Mouse (Mus musculus) ES-E14 (cell line): ENCODE results near the gene Lrrc23.

Source experiments
- MAFK ChIP-seq: IDR thresholded peaks from 2 replicates; pipeline ENCODE4 v1.6.1; 2014; ENCODE audit warnings: mild to moderate bottlenecking, low read depth, low read length, inconsistent platforms; ENCODE audit not compliant: insufficient read depth
- ZC3H11A ChIP-seq: IDR thresholded peaks from 2 replicates; pipeline ENCODE4 v1.6.1; 2012; ENCODE audit warnings: low read depth, mild to moderate bottlenecking, inconsistent platforms, low read length, borderline replicate concordance
- ZNF384 ChIP-seq: IDR thresholded peaks from 2 replicates; pipeline ENCODE4 v1.6.1; 2012; ENCODE audit warnings: low read depth, low read length, inconsistent platforms

DNA sequence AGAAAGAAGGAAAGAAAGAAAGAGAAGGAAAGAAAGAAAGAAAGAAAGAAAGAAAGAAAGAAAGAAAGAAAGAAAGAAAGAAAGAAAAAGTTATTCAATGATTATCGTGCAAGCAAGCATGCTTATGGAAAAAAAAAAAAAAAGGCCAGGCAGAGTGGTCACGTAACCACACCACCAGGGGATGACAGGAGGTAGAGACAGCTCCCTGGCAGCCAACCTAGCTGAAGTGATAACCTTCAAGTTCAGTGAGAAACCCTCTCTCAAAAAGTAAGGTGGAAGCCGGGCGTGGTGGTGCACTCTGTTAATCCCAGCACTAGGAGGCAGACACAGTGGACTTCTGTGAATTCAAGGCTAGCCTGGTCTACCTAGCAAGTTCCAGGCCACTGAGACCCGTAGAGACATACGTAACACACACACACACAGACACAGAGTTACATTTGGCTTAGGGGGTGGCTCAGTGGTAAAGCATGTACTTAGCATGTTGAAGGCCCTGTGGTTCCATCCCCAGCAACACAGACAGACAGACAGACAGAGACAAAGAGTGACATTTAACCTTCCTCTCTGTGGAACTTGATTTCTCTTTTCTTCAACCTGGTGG lies 56.6 kb downstream of the Lrrc23 start:
- TF ChIP-seq MAFK (no peak), ZNF384 (no peak), ZC3H11A (no peak)
